Mouse (Mus musculus) heart, embryonic 14.5 days (tissue): ENCODE measurements around the gene Tmem169. TPM values are rescaled to one million over a fixed set of nuclear protein-coding genes. Genes with fewer than 3 reads are reported as not detected.
A peak's percentile ranks its signal among the peaks of the same experiment; 100 is the strongest.
"Not testable (repeated sequence)": the region's sequence is repeated elsewhere in the genome, so short reads cannot be mapped to it uniquely, and the experiment has no call there.

ENCODE experiments used
- ATAC-seq: fragments of 200-750 bp; cut with Nextera tagmentation; 2 replicates; pipeline ENCODE4 v1.8.0; 2017; ENCODE audit warnings: low read depth, moderate TSS enrichment; ENCODE audit not compliant: insufficient number of reproducible peaks, insufficient read depth, low FRiP score
- H3K27ac ChIP-seq, 2 experiments: fragments of 200-500 bp in 1 of 2; fragments of 300-500 bp in 1 of 2; sonication (generic) in 1 of 2; replicated peaks in 1 of 2; 2 replicates each; pipeline ENCODE4 v1.5.1; 2012 to 2014; ENCODE audit warnings: low read depth in 2 of 2, low read length in 2 of 2, control low read depth in 1 of 2, mild to moderate bottlenecking in 1 of 2, mixed read lengths in 1 of 2; ENCODE audit not compliant: control insufficient read depth in 1 of 2, insufficient read depth in 1 of 2
- H3K27me3 ChIP-seq: fragments of 300-500 bp; sonication (generic); 2 replicates; pipeline ENCODE4 v1.6.1; 2014; ENCODE audit warnings: mild to moderate bottlenecking, low read length, control low read depth; ENCODE audit not compliant: control insufficient read depth, insufficient read depth
- H3K36me3 ChIP-seq: fragments of 300-500 bp; sonication (generic); 2 replicates; pipeline ENCODE4 v1.6.1; 2014; ENCODE audit warnings: mild to moderate bottlenecking, control low read depth, low read length, mixed read lengths; ENCODE audit not compliant: control insufficient read depth, insufficient read depth
- H3K4me1 ChIP-seq, 2 experiments: fragments of 200-500 bp in 1 of 2; fragments of 300-500 bp in 1 of 2; sonication (generic) in 1 of 2; 2 replicates each; pipeline ENCODE4 v1.6.1; 2012 to 2014; ENCODE audit warnings: low read length in 2 of 2, control low read depth in 1 of 2, mixed read lengths in 1 of 2; ENCODE audit not compliant: control insufficient read depth in 2 of 2, insufficient read depth in 2 of 2
- H3K4me2 ChIP-seq: fragments of 300-500 bp; sonication (generic); 2 replicates; pipeline ENCODE4 v1.6.1; 2014; ENCODE audit warnings: mild to moderate bottlenecking, low read length
- H3K4me3 ChIP-seq, 2 experiments: fragments of 200-500 bp in 1 of 2; fragments of 300-500 bp in 1 of 2; sonication (generic) in 1 of 2; 2 replicates each; pipeline ENCODE4 v1.5.1; 2012 to 2014; ENCODE audit warnings: low read length in 2 of 2, mild to moderate bottlenecking in 2 of 2, control low read depth in 1 of 2, low read depth in 1 of 2, moderate library complexity in 1 of 2; ENCODE audit not compliant: control insufficient read depth in 1 of 2, insufficient read depth in 1 of 2
- H3K9ac ChIP-seq: fragments of 300-500 bp; sonication (generic); 2 replicates; pipeline ENCODE4 v1.6.1; 2014; ENCODE audit warnings: mild to moderate bottlenecking, low read length
- H3K9me3 ChIP-seq: fragments of 300-500 bp; sonication (generic); 2 replicates; pipeline ENCODE4 v1.6.1; 2016; ENCODE audit warnings: low read length, control low read depth; ENCODE audit not compliant: control insufficient read depth
- WGBS: fragments of 180-500 bp; shearing (Covaris S2); extraction: QIAGEN DNeasy Blood & Tissue Kit; methylation state at CpG from one replicate; pipeline ENCODE4 v1.1.7; 2014; 5-methylcytosine and 5-hydroxymethylcytosine counted together
- polyA plus RNA-seq: library from polyadenylated mRNA; unstranded; fragments of >200 nt; fragmentation: Nextera tagmentation; extraction: Ambion mirVana; gene quantifications from 2 replicates; pipeline ENCODE4 v1.2.1, GENCODE M21; 2014

Tmem169 gene
- polyA plus RNA-seq, 1 experiment from 2014 or later, result 0.28 TPM

GRCm38 (mm10) chr1:72243656-72244316 lies 40.4 kb upstream of the Tmem169 start:
- H3K36me3 ChIP-seq, result no peaks in the 10 kb centered on the region
- H3K4me2 ChIP-seq, result peak overlapping the region; percentile 67
- WGBS, result under 1% methylated on average over 46 of the region's 47 CpGs
- no peaks in the 10 kb centered on the region for H3K27me3 ChIP-seq
- H3K9me3 ChIP-seq, result no peaks in the 10 kb centered on the region
- H3K9ac ChIP-seq, result peak overlapping the region; percentile 85
- peak overlapping the region; percentile 36 to 53 for H3K4me3 ChIP-seq
- H3K27ac ChIP-seq, result peak overlapping the region; percentile 93 to 97
- H3K4me1 ChIP-seq, result no peaks in the 10 kb centered on the region
- ATAC-seq, result peak; percentile 91

GRCm38 (mm10) chr1:72244317-72245036 lies 39.7 kb upstream of the Tmem169 start:
- WGBS, result under 1% methylated on average over 12 of the region's 12 CpGs
- Histone ChIP-seq H3K4me3 (peak overlapping the region in 1 of 2 experiments; percentile 36; a peak in 3 of 4 replicates), H3K36me3 (no peaks in the 10 kb centered on the region), H3K4me2 (peak overlapping the region; percentile 67), H3K27ac (peak overlapping the region; percentile 93 to 97), H3K9me3 (no peaks in the 10 kb centered on the region), H3K9ac (peak overlapping the region; percentile 85), H3K27me3 (no peaks in the 10 kb centered on the region), H3K4me1 (no peaks in the 10 kb centered on the region)
- ATAC-seq, result peak; percentile 66

- H3K4me3 ChIP-seq, H3K4me2 ChIP-seq, H3K9ac ChIP-seq, ATAC-seq, H3K27me3 ChIP-seq, H3K9me3 ChIP-seq, H3K4me1 ChIP-seq, H3K36me3 ChIP-seq, H3K27ac ChIP-seq: not testable (repeated sequence)
- WGBS, result 42% methylated on average over 9 of the region's 9 CpGs
These were observed 35.9 kb upstream of the Tmem169 start for GRCm38 (mm10) chr1:72248226-72248737.

- no peak overlapping the region for H3K4me2 ChIP-seq
- H3K36me3 ChIP-seq, result no peaks in the 10 kb centered on the region
- no peaks in the 10 kb centered on the region for H3K9me3 ChIP-seq
- no peak overlapping the region for H3K4me3 ChIP-seq
- H3K9ac ChIP-seq, result no peak overlapping the region
- peaks cover 3 to 14% of the 10 kb centered on the region in 2 experiments; a peak in 2 of 4 replicates for H3K4me1 ChIP-seq
- H3K27ac ChIP-seq, result no peak overlapping the region
- H3K27me3 ChIP-seq, result no peaks in the 10 kb centered on the region
- no peak for ATAC-seq
- 71% methylated on average over 1 of the region's 1 CpGs for WGBS
These were observed 32.4 kb upstream of the Tmem169 start for GRCm38 (mm10) chr1:72251806-72252205.

GRCm38 (mm10) chr1:72253881-72254491 lies 30.2 kb upstream of the Tmem169 start:
- Histone ChIP-seq H3K4me1 (peaks cover 3 to 18% of the 10 kb centered on the region in 2 experiments; a peak in 2 of 4 replicates), H3K36me3 (no peaks in the 10 kb centered on the region), H3K9me3 (no peaks in the 10 kb centered on the region), H3K4me3 (peak overlapping the region; percentile 18 to 46; a peak in 3 of 4 replicates), H3K4me2 (peak overlapping the region; percentile 74), H3K27me3 (no peaks in the 10 kb centered on the region), H3K27ac (peak overlapping the region in 1 of 2 experiments; percentile 91; a peak in 2 of 4 replicates), H3K9ac (peak overlapping the region; percentile 82)
- 30% methylated on average over 11 of the region's 11 CpGs for WGBS
- no peak for ATAC-seq

- H3K36me3 ChIP-seq, result peaks cover under 1% of the 10 kb centered on the region; the same call in 1 of the 2 replicates
- peaks cover 3 to 18% of the 10 kb centered on the region in 2 experiments; a peak in 2 of 4 replicates for H3K4me1 ChIP-seq
- ATAC-seq, result peak; percentile 85
- peak overlapping the region; percentile 82 for H3K9ac ChIP-seq
- H3K27me3 ChIP-seq, result no peaks in the 10 kb centered on the region
- WGBS, result under 1% methylated on average over 35 of the region's 35 CpGs
- no peaks in the 10 kb centered on the region for H3K9me3 ChIP-seq
- peak overlapping the region; percentile 74 for H3K4me2 ChIP-seq
- peak overlapping the region; percentile 46 to 52 for H3K4me3 ChIP-seq
- peak overlapping the region; percentile 91 to 93 for H3K27ac ChIP-seq
These were observed 29.6 kb upstream of the Tmem169 start for GRCm38 (mm10) chr1:72254545-72255061.
